Mouse (Mus musculus) inflammation-experienced regulatory T-cells (primary cell): ENCODE data around the gene Mup12. TPM values are rescaled to one million over a fixed set of nuclear protein-coding genes. Genes with fewer than 3 reads are reported as not detected.

Experiments
- polyA plus RNA-seq, 2 experiments: library from polyadenylated mRNA; unstranded; fragments of 100-300 nt; shearing (Covaris generic); gene quantifications; one replicate each; pipeline ENCODE4 v1.2.1; 2017

Mup12 gene
- polyA plus RNA-seq: under 1 TPM in 1 of 2 experiments, not detected in 1; 0.22 TPM

DNA sequence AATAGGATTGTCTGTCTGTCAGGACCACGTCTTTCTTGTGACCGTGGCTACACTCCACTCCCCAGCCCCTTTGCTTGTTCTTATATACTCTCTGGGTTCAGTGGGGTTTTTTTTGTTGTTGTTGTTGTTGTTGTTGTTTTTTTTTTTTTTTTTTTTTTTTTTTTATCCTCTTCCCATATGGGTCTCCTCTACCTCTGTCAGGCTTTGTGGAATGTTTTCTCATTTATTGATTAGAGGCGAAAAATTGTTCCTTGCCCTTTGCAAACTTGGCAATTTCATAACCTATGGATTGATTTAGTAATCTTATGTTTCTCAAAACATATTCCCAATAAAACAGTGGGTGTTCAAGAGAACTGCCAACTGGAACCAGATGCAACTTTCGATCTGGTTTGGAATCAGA is at the start of gene Mup12:
TSS of gene Mup12 (minus strand) at position 101 of the 400 bp plus-strand sequence.

Other genes starting within 250 kb of the Mup12 start
- 1 to 10 TPM in 1 of 2 experiments, under 1 TPM in 1; 0.31 to 1.4 TPM for gene Mup1, start 239.4 kb downstream of the Mup12 start, polyA plus RNA-seq
- gene Mup10, start 159.1 kb downstream of the Mup12 start, polyA plus RNA-seq: 1 to 10 TPM in 1 of 2 experiments, not detected in 1; 1.2 TPM
- 10 to 100 TPM in 1 of 2 experiments, 1 to 10 TPM in 1; 2.0 to 11.3 TPM for gene Mup11, start 78.9 kb downstream of the Mup12 start, polyA plus RNA-seq
- gene Mup22, start 80.1 kb upstream of the Mup12 start, polyA plus RNA-seq: not detected